Mouse (Mus musculus) gastrocnemius, postnatal 14 days (tissue): ENCODE measurements around the gene Stk10. TPM values are rescaled to one million over a fixed set of nuclear protein-coding genes. Genes with fewer than 3 reads are reported as not detected.

ENCODE experiments used
- DNase-seq: peaks from one replicate; pipeline ENCODE4 v3.0.0; 2021; ENCODE audit warnings: mixed read lengths
- intact Hi-C: fragments of 180-260 bp; cut with DNase I; formaldehyde crosslinking; loops from one replicate; pipeline ENCODE4 v1.15.1; 2025; ENCODE audit warnings: low total_unique reads
- total RNA-seq, 2 experiments: library from RNA; stranded (reverse); gene quantifications; 2 replicates each; pipeline ENCODE4 v1.2.3; 2021

Gene Stk10
- total RNA-seq, 2 experiments from 2014 or later: 4.9 to 6.9 TPM

DNA sequence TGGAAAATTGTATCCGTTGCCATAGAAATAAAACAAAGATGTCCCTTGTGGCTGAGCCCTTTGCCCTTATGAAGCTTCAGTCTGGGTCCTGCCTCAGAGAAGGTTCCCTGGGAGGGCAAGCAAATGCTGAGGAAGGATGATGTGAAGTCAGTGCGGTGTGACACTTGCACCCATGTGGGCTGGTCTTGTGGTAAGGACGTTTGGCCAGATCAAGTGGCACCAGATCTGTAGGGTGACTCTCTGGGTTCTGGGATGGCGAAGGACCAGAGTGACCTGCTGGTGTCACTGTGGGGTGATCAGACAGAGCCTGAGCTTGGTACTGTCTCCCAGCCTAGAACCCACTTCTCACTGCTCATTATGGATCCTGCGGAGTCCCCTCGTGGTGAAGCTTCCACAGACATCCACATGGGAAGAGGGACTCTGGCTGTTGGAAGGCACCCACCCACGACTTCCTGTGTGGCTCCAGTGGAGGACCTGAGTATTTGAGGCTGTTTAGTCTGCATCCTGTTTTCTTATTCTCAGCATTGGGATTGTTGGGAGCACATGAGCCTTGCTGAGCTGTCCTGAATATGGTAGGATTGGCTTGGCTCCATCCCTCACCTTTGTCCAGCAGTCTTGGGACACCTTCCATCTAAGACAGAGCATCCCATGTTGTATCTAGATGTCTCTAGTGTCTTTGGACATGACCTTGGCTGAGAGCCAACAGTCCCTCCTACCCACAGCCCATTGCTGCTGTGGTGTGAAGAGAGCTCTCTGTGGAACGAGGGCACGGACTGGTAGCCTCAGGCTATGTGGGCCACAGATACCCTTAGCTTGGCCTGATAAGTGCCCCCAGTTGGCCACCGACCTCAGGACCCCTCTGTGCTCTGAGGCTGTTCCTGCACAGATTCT is 28.6 kb downstream of the Stk10 start:
- DNase-seq: no peak
- intact Hi-C loops: no loop called here

- DNase-seq: no peak
- intact Hi-C loops: no loop called here
These were observed 29.6 kb downstream of the Stk10 start for GRCm38 (mm10) chr11:32562706-32563105.

DNA sequence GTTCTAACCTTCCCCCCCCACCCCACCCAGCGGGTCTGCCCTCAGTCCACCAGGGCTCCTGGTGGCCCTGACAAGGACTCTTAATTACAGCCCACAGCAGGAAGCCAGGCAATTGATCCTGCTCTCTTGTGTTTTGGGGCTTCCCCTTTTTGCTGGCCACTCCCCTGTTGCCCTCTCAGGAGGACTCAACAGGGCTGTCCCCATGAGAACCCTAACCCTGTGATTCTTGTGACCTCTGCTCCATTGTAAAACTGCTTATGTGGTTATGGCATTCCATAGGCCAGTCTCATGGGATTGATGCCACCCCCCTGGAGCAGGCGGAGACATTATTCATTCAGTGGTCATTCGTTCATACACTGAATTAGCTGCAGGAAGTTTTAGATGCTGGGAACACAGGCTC is 30.6 kb downstream of the Stk10 start:
- no peak for DNase-seq
- intact Hi-C loops: no loop called here

DNA sequence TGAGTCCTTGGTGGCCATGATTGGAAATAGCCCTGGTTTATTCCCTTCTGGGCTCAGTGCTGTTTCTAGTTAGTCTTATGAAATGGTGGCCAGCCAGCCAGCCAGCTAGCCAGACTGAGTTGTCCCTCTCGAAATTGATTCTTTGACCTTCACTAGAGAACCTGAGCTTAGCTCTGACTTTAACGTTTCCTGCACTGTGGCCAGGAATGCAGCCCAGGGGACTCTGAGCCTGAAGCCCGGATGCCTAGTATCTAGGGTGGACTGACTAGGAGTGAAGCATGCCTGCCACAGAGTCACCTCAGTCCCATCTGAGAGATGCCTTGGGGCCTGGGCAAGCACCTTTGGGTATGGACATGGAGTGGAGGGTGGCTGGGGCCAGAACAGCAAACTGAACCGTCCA is 31.5 kb downstream of the Stk10 start:
- intact Hi-C loops: no loop called here
- no peak for DNase-seq

DNA sequence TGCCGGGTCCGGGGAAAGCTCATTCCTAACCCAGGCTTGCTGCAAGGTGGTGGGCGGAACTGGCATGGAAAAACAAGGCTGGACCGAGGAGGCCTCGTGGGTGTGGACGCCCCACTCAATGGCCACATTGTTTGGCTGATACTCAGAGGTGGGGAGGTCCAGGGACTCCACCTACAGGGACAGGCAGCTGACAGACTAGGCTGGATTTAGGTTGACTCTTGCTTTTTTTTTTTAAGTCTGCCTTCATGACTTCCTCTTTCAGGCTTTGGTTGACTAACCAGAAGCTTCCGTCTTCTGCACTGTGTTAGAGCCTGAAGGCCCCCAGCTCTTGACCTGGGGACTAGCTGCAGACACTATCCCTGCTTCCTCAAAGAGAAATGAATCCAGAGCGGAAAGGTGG is 32.0 kb downstream of the Stk10 start:
- DNase-seq: peak; percentile 34
- intact Hi-C loops: no loop called here

GRCm38 (mm10) chr11:32566184-32566583 is 33.1 kb downstream of the Stk10 start:
- no peak for DNase-seq
- intact Hi-C loops: no loop called here

DNA sequence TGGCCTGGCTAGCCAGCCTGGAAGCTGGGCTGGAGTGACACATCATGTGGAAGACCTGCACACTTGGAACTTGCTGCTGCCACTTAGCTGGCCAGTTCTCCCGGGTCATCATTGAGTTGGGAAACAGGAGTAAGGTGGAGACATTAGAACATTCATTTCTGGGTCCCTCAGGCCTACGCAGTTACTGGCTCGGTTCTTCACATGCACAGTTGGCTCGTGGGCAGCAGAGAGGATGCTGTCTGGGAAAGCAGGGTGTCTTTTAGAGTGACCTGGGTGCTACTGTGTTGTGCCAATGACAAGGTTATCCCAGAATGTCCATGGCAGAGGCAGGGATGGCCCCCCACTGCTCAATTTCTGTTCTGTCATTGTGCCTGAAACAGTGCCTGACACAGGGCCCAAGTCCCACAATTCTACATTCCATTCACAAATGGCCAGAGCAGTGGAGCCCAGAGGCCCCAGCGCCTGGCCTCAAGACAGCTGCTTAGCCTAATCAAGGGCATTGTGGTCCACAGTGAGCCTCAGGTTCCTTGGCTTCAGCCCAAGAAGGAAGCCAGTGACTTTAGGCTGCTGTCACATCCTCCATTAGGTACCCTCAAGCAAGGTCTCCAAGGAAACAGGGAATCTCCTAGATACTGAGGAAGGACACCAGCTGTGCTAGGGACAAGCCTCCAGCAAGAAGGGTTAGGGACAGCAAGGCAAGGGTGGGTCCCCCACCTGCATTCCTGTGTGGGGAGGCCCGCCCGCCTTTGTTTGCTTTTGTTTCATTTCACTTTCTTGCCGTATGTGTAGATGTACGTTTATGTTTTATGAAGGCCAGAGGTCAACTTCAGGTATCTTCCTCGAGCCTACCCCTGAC is 34.1 kb downstream of the Stk10 start:
- intact Hi-C loops: no loop called here
- no peak for DNase-seq

GRCm38 (mm10) chr11:32568060-32568459 is 35.0 kb downstream of the Stk10 start:
- intact Hi-C loops: no loop called here
- no peak for DNase-seq

DNA sequence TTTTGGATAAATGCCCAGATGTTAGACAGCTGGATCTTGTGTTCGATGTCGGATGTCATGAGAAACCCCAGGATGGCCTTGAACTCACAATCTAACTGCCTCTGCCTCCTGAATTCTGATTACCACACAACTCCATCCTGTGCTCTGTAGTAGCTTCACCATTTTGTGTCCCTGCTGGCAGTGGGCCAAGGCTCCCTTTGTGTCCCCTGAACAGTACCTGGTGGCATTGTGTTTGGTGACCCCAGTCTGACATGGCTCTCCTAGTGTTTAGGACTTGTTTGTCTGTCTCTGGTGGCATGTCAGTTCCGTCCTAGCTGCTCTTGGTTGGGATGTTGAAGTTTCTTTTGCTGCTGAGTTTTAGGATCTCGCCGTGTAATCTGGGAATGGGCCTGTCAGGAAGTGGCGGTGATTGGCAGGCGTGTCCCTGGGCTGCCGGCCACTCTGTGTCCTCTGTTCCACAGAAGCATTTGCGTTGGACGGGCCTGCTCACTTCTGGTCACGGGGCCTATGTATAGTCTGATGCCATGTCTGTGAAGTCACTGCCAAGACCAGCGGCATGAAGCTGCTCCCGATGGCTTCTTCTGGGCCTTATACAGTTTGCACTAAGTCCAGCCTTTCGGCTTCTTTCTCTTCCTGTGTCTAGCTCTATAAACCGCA is 35.7 kb downstream of the Stk10 start:
- intact Hi-C loops: no loop called here
- no peak for DNase-seq

GRCm38 (mm10) chr11:32571103-32571502 is 38.0 kb downstream of the Stk10 start:
- no peak for DNase-seq
- intact Hi-C loops: no loop called here

DNA sequence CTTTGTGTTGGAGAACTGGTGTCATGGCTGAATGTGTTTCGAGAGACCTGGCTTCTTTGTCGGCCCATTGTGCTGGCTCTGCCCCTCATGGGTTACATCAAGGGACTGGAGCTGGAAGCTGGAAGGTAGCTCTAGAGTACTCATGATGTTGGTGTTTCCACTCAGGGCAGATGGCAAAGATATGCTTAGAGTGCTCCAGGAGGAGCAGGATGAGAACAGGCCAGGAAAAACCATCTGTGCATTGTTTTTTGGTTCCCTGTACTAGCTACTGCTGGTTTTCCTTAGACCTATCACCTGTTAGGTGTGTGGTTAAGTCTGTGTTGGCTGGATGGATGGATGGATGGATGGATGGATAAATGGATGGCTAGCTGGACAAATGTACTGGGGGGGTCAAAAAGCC is 40.6 kb downstream of the Stk10 start:
- intact Hi-C loops: no loop called here
- no peak for DNase-seq

- DNase-seq: no peak
- intact Hi-C loops: no loop called here
These were observed 43.1 kb downstream of the Stk10 start for GRCm38 (mm10) chr11:32575964-32576759.

DNA sequence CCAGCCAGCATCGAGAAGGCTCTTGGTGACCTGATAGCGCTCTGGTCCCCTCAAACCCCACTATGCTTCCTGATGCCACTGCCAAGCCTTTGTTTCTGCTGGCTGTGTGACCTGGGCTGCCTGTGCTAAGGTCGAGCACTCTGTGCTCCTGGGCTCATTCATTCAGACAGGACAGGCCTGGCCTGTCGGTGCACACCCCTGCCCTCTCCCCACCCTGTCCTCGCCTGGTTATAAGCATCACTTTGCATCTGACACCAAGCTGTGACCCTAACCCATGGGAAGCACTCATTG is 43.6 kb downstream of the Stk10 start:
- DNase-seq: no peak
- intact Hi-C loops: no loop called here

GRCm38 (mm10) chr11:32580305-32580947 is 47.3 kb downstream of the Stk10 start:
- intact Hi-C loops: no loop called here
- DNase-seq: peak; percentile 61

- intact Hi-C loops: no loop called here
- DNase-seq: no peak
These were observed 47.9 kb downstream of the Stk10 start for GRCm38 (mm10) chr11:32581031-32581430.

DNA sequence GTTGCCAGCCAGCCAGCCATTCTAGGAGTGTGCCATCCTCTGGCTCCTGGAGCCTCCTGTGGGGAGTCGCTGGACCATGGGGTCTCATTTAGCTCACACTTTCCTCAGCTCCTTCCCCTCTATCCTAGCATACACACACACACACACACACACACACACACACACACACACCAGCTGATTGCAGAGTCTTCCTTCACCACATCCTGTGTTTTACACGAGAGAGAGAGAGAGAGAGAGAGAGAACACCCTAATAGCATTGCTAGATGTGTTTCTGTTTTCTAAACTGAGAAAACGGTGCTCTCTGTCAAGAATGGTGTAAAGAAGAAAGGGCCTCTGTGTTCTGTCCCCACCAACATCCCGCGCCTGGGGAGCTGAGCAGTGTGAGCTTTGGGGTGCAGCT is 49.7 kb downstream of the Stk10 start:
- intact Hi-C loops: no loop called here
- no peak for DNase-seq

DNA sequence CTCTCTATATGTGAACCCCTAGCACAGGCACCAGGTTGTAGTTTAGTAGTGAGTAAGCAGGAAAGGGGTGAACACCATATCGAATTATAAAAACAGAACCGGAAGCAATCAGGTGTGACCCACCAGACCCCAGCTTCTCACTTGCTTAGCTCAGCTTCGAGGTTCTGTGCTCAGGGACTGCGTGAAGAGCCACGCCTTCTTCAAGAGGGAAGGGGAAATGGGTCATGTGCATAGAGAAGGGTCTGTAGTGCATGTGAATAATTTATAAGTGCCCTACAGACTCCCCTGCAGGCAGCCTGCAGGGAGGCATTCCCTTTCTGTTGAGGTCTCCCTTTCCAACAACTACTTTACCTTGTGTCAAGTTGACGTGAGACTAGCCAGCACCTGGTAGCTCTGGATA is 52.9 kb downstream of the Stk10 start:
- intact Hi-C loops: loop anchor here (5.0 kb wide), 2 partner anchors 54 to 134 kb away; partner anchors contain the start of genes Efcab9 and Stk10
- DNase-seq: no peak

- DNase-seq: no peak
- intact Hi-C loops: loop anchor here (5.0 kb wide), 2 partner anchors 55 to 135 kb away; partner anchors contain the start of genes Efcab9 and Stk10
These were observed 54.3 kb downstream of the Stk10 start for GRCm38 (mm10) chr11:32587191-32588089.
